Mouse (Mus musculus) layer of hippocampus, adult 11-12 months (tissue): ENCODE measurements around the gene Hdgfl3.

Experiments
- DNase-seq: peaks from one replicate; pipeline ENCODE4 v3.0.0; 2022; ENCODE audit warnings: low spot score

The Hdgfl3 gene

DNA sequence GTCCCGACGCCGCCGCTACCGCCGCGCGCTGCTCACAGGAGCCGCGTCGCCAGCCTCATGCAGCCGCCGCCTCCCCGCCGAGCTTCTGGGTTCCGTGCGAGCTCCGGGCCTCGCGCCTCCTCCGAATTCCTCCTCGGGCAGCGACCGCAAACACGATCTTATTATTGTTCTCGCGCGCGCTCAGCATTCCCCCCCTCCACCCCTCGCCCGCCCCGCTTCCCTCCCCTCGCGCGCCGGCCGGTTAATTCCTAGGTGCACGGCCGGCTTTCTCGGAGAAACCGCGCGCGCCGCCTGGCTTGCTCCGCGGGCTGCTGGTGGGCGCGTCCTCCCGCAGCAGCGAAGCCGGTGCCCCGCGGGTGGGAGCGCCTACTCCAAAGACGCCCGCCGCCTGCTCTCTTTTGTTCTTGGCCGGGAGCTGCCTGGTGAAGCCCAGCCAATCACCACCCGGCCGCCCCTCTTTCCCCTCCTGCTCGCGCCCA lies at the start of gene Hdgfl3:
TSS of gene Hdgfl3 (minus strand) at position 207 of the 479 bp plus-strand sequence.
- DNase-seq, result peak; percentile 82

- DNase-seq, result no peak
These were observed 49.4 kb upstream of the Hdgfl3 start for GRCm38 (mm10) chr7:81983651-81984050.

DNA sequence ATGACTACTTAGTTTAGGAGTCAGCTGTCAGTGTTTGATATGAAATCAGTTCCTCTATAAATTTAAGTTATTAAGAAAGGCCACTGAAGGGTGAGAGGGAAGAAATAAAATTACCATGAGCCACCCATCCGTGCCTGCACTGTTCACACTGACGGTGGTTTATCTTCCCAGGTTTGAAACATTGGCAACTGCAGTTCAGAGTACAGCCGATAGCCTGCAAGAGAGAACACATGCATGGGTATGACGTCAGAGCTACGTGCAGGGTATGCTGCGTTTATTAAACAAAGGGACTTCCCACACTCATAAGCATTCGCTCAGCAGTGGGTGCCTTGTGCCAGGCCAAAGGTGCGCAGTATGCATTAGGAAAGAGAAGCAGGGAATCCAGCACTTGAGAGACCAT lies 44.0 kb upstream of the Hdgfl3 start:
- no peak for DNase-seq

GRCm38 (mm10) chr7:81974616-81975015 lies 40.3 kb upstream of the Hdgfl3 start:
- DNase-seq, result no peak

DNA sequence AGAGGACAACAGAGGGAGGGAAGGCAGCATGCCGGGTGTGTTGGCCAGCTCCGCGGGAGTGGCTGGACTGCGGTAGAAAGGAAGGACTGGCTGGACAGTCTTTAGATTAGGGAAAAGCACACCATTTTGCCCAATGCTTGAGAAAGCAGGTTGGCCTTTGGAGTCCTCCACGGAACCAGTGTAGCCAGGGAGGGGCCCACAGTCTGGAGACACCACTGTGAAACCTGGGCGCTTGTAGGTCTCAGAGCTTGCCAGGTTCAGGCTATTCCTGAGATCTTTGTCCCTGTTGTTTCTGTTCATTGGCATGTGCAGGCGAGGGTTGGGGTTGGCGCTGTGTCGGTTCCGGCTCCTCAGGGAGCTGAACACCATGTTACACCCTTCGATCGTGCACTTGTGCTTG lies 39.7 kb upstream of the Hdgfl3 start:
- no peak for DNase-seq

- DNase-seq, result no peak
These were observed 39.1 kb upstream of the Hdgfl3 start for GRCm38 (mm10) chr7:81973339-81973738.

DNA sequence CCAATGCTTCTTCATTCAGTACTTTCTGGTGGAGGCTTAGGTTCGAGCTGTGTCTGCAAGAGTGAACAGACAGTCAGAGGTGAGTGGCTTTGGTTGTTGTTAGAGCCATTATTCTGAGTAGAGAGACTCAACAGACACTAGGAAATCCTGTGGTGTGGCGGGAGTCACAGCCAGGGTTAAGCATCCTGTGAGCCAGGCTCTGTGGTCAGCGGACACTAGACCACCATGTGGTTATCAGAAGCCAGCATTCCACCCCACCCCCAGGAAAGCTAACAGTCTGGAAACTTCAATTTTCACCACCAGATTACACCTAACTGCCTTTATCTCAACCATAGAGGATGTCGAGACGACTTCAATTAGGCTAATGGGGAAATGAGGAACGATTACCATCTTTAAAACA lies 34.7 kb upstream of the Hdgfl3 start:
- DNase-seq, result no peak

GRCm38 (mm10) chr7:81968451-81968850 lies 34.2 kb upstream of the Hdgfl3 start:
- no peak for DNase-seq

GRCm38 (mm10) chr7:81966195-81966594 lies 31.9 kb upstream of the Hdgfl3 start:
- DNase-seq, result no peak

DNA sequence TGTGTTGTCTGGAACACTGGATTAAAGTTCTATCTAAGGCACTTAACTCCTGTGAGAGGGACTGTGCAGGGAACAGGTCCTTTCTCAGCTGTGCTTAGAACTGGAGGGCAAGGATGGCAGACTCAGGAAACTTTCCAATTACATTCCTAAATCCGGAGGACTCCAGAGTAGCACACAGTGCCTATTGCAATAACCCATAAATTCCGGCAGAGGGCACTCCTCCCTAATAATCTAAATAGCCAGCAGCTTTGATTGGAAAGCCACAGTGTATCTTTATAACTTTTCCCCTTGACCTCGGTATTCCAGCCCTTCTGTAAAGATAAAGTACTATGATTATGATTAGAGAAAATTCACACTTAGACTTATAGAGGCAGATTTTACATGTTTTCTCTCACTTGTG lies 25.4 kb upstream of the Hdgfl3 start:
- peak; percentile 30 for DNase-seq

DNA sequence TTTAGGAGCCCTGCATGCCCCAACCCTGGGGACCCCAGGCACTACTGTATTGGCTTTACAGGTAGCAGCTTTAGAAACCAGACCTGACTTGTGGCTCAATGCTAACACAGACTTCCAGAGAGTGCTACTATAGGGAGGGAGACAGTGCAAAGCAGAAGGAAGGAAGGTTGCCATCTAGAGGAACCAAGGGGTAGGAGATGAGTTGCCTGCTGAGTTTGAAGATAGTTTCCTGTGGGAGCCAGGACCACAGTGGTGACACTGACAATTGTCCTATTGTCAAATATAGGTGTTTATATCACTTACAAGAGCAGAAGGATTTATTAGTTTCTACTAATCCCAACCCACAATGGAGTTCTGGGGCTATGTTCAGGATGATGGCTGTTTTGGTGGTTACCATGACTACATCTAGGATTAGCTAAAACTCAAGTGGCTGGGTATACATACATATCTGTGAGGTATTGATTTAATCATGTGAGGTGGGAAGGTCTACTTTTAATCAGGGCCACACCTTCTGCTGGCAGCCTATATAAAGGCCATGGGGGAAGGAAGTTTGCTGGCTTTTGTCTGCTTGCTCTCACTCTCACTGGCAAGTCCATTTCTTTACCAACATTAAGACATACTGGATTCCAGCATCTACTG lies 20.1 kb upstream of the Hdgfl3 start:
- DNase-seq, result peak; percentile 32

DNA sequence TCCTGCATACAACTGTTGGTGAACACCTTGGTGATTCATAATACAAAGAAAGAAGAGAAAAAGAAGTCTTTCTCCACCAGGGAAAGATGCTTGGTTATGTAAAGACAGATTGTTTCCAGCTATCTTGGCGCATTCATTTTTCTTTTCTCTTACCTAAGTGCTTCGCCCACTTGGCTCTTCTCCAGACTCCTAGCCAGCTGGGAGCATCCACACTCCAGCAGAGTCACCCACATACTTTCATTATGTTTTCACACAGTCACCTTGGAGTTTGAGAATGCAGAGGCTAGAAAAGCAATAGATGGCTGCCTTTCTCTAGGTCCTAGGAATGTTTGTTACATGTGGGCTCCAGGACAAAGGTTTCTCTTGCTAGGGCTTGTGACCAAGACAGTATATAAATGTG lies 16.2 kb upstream of the Hdgfl3 start:
- DNase-seq, result peak; percentile 22

DNA sequence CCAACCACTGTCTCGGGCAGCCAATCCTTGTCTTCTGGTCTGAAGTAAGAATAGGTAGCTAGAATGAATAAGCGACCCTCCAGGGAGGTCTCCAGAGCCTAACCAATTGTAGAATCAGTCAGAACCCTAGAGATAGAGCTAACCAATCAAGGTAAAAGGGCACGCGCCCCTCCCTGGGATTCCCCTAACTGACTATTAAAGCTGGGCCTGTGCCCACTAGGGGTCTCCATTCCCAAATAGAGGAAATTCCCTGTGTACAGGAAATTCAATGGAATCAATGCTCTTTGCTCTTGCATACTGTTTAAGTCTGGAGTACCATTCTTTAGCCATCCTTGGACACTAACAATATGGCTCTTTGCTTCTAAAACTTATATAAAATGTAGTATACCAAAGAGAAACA lies 11.1 kb upstream of the Hdgfl3 start:
- DNase-seq, result no peak

- no peak for DNase-seq
These were observed 533 bp upstream of the Hdgfl3 start for GRCm38 (mm10) chr7:81934806-81935205.

DNA sequence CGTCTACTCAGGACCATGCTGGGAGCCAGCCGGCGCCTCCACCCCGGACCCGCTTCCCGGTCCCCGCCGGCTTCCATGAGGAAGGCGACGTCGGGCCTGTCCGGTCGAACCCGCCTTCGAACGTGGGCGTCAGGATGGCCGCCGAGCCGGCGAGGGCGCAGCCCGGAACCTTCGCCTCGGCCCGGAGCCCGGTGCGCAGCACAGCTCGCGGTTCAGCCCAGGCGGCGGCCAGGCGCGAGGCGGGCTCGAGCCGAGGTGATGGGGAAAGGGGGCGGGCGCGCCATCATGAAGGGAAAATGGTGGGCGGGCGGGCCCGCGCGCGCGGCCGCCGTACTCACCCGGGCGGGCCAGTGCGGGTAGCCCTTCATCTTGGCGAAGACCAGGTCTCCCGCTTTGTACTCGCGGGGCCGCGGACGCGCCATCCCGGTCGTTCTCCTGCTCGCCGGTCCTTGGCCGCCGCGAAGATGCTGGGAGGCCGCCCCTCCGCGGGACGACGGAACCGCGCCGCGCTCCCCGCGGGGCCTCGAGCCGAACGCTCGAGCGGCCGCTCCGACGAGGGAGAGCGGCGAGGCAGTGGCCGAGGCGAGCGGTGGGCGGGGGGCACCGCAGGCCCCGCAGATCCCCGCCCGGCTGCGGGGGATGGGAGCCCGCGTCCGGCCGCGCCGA lies 539 bp downstream of the Hdgfl3 start:
- DNase-seq, result peak; percentile 44

GRCm38 (mm10) chr7:81933061-81933600 lies 1.1 kb downstream of the Hdgfl3 start:
- no peak for DNase-seq

- no peak for DNase-seq
These were observed 1.7 kb downstream of the Hdgfl3 start for GRCm38 (mm10) chr7:81932521-81933045.

GRCm38 (mm10) chr7:81928998-81929397 lies 5.3 kb downstream of the Hdgfl3 start:
- no peak for DNase-seq

DNA sequence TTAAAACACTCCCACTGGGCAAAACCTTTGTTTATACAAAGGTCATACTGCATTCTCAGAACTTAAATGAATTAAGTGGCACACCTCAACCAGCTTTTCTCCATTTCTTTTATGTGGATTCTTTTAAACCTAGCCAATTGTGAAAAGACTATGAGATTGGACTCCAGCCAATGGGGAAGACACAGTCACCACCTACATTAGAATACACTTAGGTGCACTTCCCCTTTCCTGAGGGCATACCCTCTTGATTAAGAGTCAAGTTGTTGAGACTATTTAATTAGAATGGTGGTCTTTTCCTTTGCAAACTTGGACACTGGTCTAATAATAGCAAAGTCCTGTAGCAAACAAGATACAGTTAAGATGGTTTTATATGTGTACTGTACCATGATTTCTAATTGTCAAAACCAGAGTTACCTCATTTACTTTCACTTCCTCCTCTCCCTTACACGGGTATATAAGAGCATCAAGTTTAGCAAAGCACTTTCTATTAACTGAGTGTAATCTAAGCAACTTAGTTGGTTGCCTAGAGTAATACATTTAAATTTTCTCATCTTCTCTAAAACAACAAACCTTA lies 12.8 kb downstream of the Hdgfl3 start:
- no peak for DNase-seq

- no peak for DNase-seq
These were observed 14.0 kb downstream of the Hdgfl3 start for GRCm38 (mm10) chr7:81920314-81920713.

DNA sequence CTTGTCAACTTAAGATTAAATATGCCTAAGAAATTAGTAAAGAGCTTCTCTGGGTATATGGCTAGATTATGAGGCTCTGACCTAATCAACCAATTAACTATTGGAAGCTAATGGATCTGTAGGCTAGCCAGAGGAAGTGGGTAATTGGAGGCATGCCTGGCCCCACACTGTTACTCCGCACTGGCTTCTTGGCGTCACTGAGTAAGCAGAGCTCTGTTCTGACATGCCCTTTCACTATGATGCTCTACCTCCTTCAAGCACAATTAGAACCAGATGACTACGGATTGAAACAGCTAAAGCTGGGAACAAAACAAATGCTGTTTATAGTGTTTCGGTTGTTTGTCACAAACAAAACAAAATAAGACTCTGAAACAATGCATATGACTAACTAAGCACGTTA lies 16.0 kb downstream of the Hdgfl3 start:
- no peak for DNase-seq

DNA sequence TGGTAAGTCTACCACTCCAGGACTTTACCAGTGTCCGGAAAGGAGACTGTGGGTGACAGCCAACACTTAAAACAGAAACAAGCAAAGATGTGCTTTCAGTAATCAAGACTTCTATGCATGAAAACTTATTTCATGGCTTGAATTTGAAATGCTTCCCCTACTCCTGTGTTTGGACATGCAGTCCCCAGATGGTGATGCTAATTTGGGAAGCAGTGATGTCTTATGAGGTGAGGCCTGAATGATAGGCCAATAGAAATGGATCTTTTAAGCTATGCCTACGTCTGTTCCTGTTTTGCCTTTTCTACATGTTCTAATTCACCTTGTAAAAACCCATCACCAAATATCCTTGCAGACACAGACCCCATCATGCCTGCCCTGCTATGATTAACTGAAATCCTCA lies 29.3 kb downstream of the Hdgfl3 start:
- DNase-seq, result no peak

GRCm38 (mm10) chr7:81904094-81904493 lies 30.2 kb downstream of the Hdgfl3 start:
- no peak for DNase-seq
